Mouse (Mus musculus) kidney, embryonic 14.5 days (tissue): ENCODE results near the gene Megf11. TPM values are rescaled to one million over a fixed set of nuclear protein-coding genes. Genes with fewer than 3 reads are reported as not detected.

ENCODE experiments used
- ATAC-seq: fragments of 200-750 bp; cut with Nextera tagmentation; 2 replicates; pipeline ENCODE4 v1.8.0; 2017; ENCODE audit warnings: moderate number of reproducible peaks, mild to moderate bottlenecking, moderate TSS enrichment, moderate library complexity; ENCODE audit not compliant: low FRiP score, low TSS enrichment
- H3K27ac ChIP-seq: fragments of 300-500 bp; sonication (generic); 2 replicates; pipeline ENCODE4 v1.5.1; 2014; ENCODE audit warnings: low read depth, mild to moderate bottlenecking, low read length, moderate library complexity, mixed read lengths
- H3K27me3 ChIP-seq: fragments of 300-500 bp; sonication (generic); 2 replicates; pipeline ENCODE4 v1.6.1; 2014; ENCODE audit warnings: mild to moderate bottlenecking, low read length; ENCODE audit not compliant: control insufficient read depth, insufficient read depth
- H3K36me3 ChIP-seq: fragments of 300-500 bp; sonication (generic); 2 replicates; pipeline ENCODE4 v1.6.1; 2014; ENCODE audit warnings: low read length, mixed read lengths; ENCODE audit not compliant: control insufficient read depth, insufficient read depth
- H3K4me1 ChIP-seq: fragments of 300-500 bp; sonication (generic); 2 replicates; pipeline ENCODE4 v1.6.1; 2014; ENCODE audit warnings: low read length, mixed read lengths; ENCODE audit not compliant: control insufficient read depth, insufficient read depth
- H3K4me2 ChIP-seq: fragments of 300-500 bp; sonication (generic); replicated peaks from 2 replicates; pipeline ENCODE4 v1.6.1; 2014; ENCODE audit warnings: low read depth, mild to moderate bottlenecking, low read length
- H3K4me3 ChIP-seq: fragments of 300-500 bp; sonication (generic); 2 replicates; pipeline ENCODE4 v1.5.1; 2014; ENCODE audit warnings: mild to moderate bottlenecking, low read length
- H3K9ac ChIP-seq: fragments of 300-500 bp; sonication (generic); 2 replicates; pipeline ENCODE4 v1.6.1; 2014; ENCODE audit warnings: low read depth, mild to moderate bottlenecking, low read length, moderate library complexity
- H3K9me3 ChIP-seq: fragments of 300-500 bp; sonication (generic); 2 replicates; pipeline ENCODE4 v1.6.1; 2016; ENCODE audit warnings: low read length; ENCODE audit not compliant: control insufficient read depth
- WGBS: fragments of 180-500 bp; shearing (Covaris S2); extraction: QIAGEN DNeasy Blood & Tissue Kit; methylation state at CpG from one replicate; pipeline ENCODE4 v1.1.7; 2014; 5-methylcytosine and 5-hydroxymethylcytosine counted together
- polyA plus RNA-seq: library from polyadenylated mRNA; unstranded; fragments of >200 nt; fragmentation: Nextera tagmentation; extraction: Ambion mirVana; gene quantifications from 2 replicates; pipeline ENCODE4 v1.2.1, GENCODE M21; 2014

Gene Megf11
- 3.3 and 3.7 TPM in 2 replicates for polyA plus RNA-seq

- peak; percentile 65 for ATAC-seq
- no peaks in the 10 kb centered on the region for H3K36me3 ChIP-seq
- H3K27me3 ChIP-seq = peaks cover 46% of the 10 kb centered on the region
- H3K27ac ChIP-seq = no peak within 1 kb of the TSS
- peak within 1 kb of the TSS; percentile 98 for H3K4me2 ChIP-seq
- under 1% methylated on average over 78 of the region's 93 CpGs for whole genome bisulfite sequencing
- H3K4me3 ChIP-seq = peak within 1 kb of the TSS; percentile 61
- H3K9me3 ChIP-seq = no peaks in the 10 kb centered on the region
- H3K4me1 ChIP-seq = peaks cover 9% of the 10 kb centered on the region
- H3K9ac ChIP-seq = peak within 1 kb of the TSS; percentile 51
Observed at GRCm38 (mm10) chr9:64385511-64386465, at the start of gene Megf11. TSS of gene Megf11 (plus strand) at chr9:64385626.

DNA sequence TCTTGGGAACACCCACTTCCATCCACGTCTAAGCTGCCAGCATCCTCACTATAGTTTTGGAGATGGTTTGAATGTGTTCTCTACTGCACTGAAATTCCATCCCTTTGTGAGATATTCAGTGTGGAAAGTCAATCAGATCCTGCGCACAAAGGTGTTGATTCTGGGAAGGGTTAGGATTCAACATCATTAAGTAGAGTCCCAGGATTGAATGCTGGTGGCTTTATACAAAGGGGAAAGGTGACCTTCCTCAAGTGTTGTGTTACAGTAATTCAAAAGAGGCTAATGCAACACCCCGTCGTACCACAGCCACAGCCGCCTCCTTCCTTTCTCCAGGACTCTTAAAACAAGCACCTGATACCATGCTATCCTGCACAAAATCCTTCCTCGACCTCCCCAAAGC, 49.6 kb upstream of the Megf11 start:
- no peak overlapping the region for H3K27ac ChIP-seq
- no peak for ATAC-seq

GRCm38 (mm10) chr9:64339361-64339760, 46.1 kb upstream of the Megf11 start:
- Histone ChIP-seq H3K9me3 (no peaks in the 10 kb centered on the region), H3K27me3 (no peaks in the 10 kb centered on the region), H3K4me3 (peak overlapping the region; percentile 51; the same call in 1 of the 2 replicates), H3K4me1 (peaks cover 3% of the 10 kb centered on the region; the same call in 1 of the 2 replicates), H3K27ac (no peak overlapping the region), H3K36me3 (peaks cover 11% of the 10 kb centered on the region; the same call in 1 of the 2 replicates), H3K4me2 (peak overlapping the region; percentile 62), H3K9ac (0 out of 2 replicates have a peak overlapping the region, but pooled peaks have one; percentile 98)
- ATAC-seq = no peak
- WGBS = 35% methylated on average over 8 of the region's 8 CpGs

More for the DNA sequence above, 49.6 kb upstream of the Megf11 start:
- H3K9me3 ChIP-seq = no peaks in the 10 kb centered on the region
- no peak overlapping the region for H3K9ac ChIP-seq
- H3K4me2 ChIP-seq = no peak overlapping the region
- H3K4me3 ChIP-seq = no peak overlapping the region
- WGBS = 88% methylated on average over 6 of the region's 6 CpGs
- peaks cover 11% of the 10 kb centered on the region; the same call in 1 of the 2 replicates for H3K36me3 ChIP-seq
- H3K27me3 ChIP-seq = no peaks in the 10 kb centered on the region
- peaks cover 3% of the 10 kb centered on the region; the same call in 1 of the 2 replicates for H3K4me1 ChIP-seq

- peak overlapping the region; percentile 98 for H3K9ac ChIP-seq
- WGBS = under 1% methylated on average over 83 of the region's 85 CpGs
- peak overlapping the region; percentile 51 for H3K4me3 ChIP-seq
- H3K4me1 ChIP-seq = peaks cover 3% of the 10 kb centered on the region; the same call in 1 of the 2 replicates
- peaks cover 11% of the 10 kb centered on the region; the same call in 1 of the 2 replicates for H3K36me3 ChIP-seq
- no peaks in the 10 kb centered on the region for H3K9me3 ChIP-seq
- no peaks in the 10 kb centered on the region for H3K27me3 ChIP-seq
- peak overlapping the region; percentile 100 for H3K27ac ChIP-seq
- ATAC-seq = peak; percentile 93
- H3K4me2 ChIP-seq = peak overlapping the region; percentile 62
Observed at GRCm38 (mm10) chr9:64340351-64341253, 44.8 kb upstream of the Megf11 start.

DNA sequence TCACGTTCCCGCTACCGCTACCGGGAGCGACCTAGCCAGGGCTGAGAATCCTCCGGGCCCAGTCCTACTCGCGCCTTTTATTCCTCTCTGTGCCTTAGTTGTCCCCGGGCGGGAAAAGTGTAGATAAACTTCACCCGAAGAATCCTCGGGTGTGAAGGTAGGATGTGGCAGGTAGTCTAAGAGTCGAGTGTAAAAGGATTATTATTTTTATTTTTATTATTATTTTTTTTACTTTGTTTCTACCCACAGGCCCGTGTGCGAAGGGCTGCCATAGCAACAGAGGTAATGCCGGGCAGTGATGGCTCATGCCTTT, 44.2 kb upstream of the Megf11 start, which contains the start of gene Dis3l:
Dis3l (minus strand) TSS at position 35 of the 313 bp plus-strand sequence.
- Histone ChIP-seq H3K9ac (peak within 1 kb of the TSS; percentile 98), H3K9me3 (no peaks in the 10 kb centered on the region), H3K36me3 (peaks cover 7% of the 10 kb centered on the region; the same call in 1 of the 2 replicates), H3K27me3 (no peaks in the 10 kb centered on the region), H3K4me1 (peaks cover 3% of the 10 kb centered on the region; the same call in 1 of the 2 replicates), H3K4me3 (peak within 1 kb of the TSS; percentile 51), H3K4me2 (peak within 1 kb of the TSS; percentile 62), H3K27ac (peak within 1 kb of the TSS; percentile 100)
- 13% methylated on average over 16 of the region's 16 CpGs for WGBS
- 0 out of 2 replicates have a peak, but pooled peaks have one; percentile 17 for ATAC-seq

DNA sequence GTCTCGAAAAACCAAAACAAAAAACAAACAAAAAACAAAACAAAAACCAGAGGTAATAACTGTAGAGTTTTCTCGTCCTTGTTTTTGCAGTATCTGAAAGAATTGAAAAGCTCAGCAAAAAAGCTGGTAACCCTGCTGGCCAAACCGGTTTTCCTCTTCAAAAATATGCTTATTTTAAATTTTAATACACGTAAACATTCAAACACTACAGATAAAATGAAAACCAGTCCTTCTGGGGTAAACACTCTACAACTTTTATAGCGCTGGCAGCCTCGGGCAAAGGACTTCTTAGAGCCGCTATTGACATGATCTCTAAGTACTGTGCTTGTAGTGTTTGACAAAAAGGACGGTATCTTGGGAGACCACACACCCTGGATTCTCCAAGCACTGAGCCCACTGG, 43.8 kb upstream of the Megf11 start:
- Histone ChIP-seq H3K4me2 (peak overlapping the region; percentile 62), H3K9ac (peak overlapping the region; percentile 98), H3K9me3 (no peaks in the 10 kb centered on the region), H3K4me1 (peaks cover 3% of the 10 kb centered on the region; the same call in 1 of the 2 replicates), H3K36me3 (peaks cover 4% of the 10 kb centered on the region; the same call in 1 of the 2 replicates), H3K27ac (no peak overlapping the region), H3K4me3 (peak overlapping the region; percentile 51; the same call in 1 of the 2 replicates), H3K27me3 (no peaks in the 10 kb centered on the region)
- ATAC-seq = no peak
- 57% methylated on average over 8 of the region's 8 CpGs for WGBS

- WGBS = 90% methylated on average over 2 of the region's 2 CpGs
- H3K9ac ChIP-seq = no peak overlapping the region
- H3K27ac ChIP-seq = no peak overlapping the region
- H3K36me3 ChIP-seq = no peaks in the 10 kb centered on the region
- no peaks in the 10 kb centered on the region for H3K27me3 ChIP-seq
- no peak overlapping the region for H3K4me3 ChIP-seq
- H3K9me3 ChIP-seq = no peaks in the 10 kb centered on the region
- peaks cover 3% of the 10 kb centered on the region; the same call in 1 of the 2 replicates for H3K4me1 ChIP-seq
- ATAC-seq = no peak
- no peak overlapping the region for H3K4me2 ChIP-seq
Observed at GRCm38 (mm10) chr9:64343656-64344055, 41.8 kb upstream of the Megf11 start.

DNA sequence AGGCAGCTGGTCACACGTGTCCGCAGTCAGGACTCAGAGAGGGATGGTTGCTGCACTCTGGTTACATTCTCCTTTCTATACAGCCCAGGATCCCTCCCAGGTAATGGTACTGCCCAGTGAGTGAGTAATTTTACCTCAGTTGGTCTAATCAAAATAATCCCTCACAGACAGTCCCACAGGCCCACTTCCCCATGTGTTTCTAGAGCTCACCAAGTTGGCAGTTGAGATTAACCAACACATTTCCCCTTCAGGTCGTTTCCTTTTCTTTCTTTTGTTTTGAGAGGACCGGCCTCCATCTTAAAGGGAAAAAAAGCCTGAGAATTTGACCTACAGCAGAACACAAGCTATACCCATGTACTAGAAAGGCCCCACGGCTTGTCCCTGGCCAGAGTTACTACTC, 39.5 kb upstream of the Megf11 start:
- WGBS = 58% methylated on average over 5 of the region's 5 CpGs
- no peaks in the 10 kb centered on the region for H3K27me3 ChIP-seq

More for the DNA sequence above, 39.5 kb upstream of the Megf11 start:
- H3K4me3 ChIP-seq = no peak overlapping the region
- H3K9me3 ChIP-seq = no peaks in the 10 kb centered on the region
- no peaks in the 10 kb centered on the region for H3K4me1 ChIP-seq
- no peaks in the 10 kb centered on the region for H3K36me3 ChIP-seq
- no peak for ATAC-seq
- H3K4me2 ChIP-seq = no peak overlapping the region
- no peak overlapping the region for H3K9ac ChIP-seq
- H3K27ac ChIP-seq = no peak overlapping the region
